Mouse (Mus musculus): Measurements from ENCODE around the gene Exoc3. TPM values are rescaled to one million over a fixed set of nuclear protein-coding genes. Genes with fewer than 3 reads are reported as not detected.

Exoc3 gene
- polyA plus RNA-seq (2016; fragmentation: Nextera tagmentation; extraction: Ambion mirVana): 62.0 and 62.6 TPM in 2 replicates

DNA sequence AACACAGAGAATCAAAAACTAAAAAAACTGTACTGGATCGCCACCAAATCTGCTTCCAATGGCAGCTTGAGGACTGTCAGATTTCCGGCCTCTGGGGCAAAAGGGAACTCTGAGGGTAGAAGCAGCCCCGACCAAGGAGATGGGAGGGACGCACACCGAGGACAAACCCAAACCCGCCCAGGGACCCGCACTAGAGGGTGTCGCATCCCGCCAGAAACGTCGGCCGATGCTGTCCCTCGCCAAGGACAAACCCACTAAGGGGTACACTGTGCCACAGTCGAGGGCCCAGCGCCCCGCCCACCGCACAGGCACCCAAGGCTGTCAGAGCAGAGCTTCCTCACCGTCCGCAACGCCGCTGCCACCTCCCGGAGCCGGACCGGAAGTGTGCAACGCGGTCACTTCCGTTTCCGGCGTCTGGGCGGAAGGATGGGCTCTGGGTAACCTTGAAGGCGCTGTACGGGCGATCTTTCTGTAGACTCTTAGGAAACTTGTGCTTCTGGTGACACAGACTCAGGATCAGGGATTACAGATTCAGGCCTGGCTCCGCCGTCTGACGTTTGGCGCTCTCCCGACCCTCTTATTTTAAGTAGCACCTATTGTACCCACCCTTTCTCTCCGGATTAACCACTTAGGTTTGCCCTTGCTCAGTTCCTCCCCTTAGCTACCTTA lies at the start of gene Exoc3:
Exoc3 (minus strand) TSS at position 416 of the 669 bp plus-strand sequence.
- H3K9me3 ChIP-seq: no peaks in the 10 kb centered on the region
- peak; percentile 94 for DNase-seq (ENCODE audit: low spot score)
- peaks cover 10% of the 10 kb centered on the region for H3K4me1 ChIP-seq
- H3K36me3 ChIP-seq: peaks cover 19% of the 10 kb centered on the region
- under 1% methylated on average over 39 of the region's 39 CpGs for WGBS
- peak within 1 kb of the TSS; percentile 88 for H3K4me3 ChIP-seq
- 0 out of 2 replicates have a peak, but pooled peaks cover 3% of the 10 kb centered on the region for H3K27me3 ChIP-seq (ENCODE audit: insufficient read depth, poor library complexity, severe bottlenecking)
- H3K27ac ChIP-seq: peak within 1 kb of the TSS; percentile 94

DNA sequence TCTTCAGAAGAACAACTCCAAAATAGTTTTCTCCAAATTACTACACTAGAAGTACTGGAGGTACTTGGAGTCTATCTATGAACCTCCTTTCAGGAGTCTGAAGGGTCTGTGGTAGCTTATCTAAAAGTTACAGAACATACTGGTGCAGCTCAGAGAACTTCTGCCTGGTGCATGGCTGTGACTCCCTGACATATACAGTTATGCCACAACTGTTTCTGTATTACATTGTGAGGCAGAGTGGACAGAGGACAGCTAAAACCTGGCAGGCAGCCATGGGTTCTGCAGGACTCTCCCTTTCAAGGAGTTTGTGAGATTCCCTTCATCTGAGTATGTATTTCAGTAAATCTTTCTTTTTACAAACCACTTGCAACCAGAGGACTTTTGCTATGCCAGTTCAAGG lies 38.0 kb upstream of the Exoc3 start:
- peaks cover 7% of the 10 kb centered on the region for H3K4me1 ChIP-seq
- H3K4me3 ChIP-seq: no peak overlapping the region
- DNase-seq (ENCODE audit: low spot score): no peak
- no peak overlapping the region for H3K27ac ChIP-seq
- H3K36me3 ChIP-seq: no peaks in the 10 kb centered on the region
- no peaks in the 10 kb centered on the region for H3K9me3 ChIP-seq
- H3K27me3 ChIP-seq (ENCODE audit: insufficient read depth, poor library complexity, severe bottlenecking): no peaks in the 10 kb centered on the region

DNA sequence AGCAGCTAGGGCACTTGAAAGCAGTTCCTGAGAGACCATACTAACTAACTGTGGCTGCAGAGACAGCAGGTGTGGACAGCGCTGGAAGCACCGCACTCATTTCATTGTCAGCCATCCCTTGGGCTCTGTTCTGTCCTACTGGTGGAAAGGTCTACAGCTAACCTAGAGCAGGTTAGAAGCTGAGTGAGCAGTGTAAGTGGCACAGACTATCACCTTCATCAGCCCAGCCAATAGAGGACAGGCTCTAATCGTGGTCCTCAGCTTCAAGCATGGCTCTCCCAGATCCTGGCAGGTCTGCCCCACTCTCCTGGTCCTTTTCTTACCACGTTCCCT lies 37.3 kb upstream of the Exoc3 start:
- DNase-seq (ENCODE audit: low spot score): no peak
- peak overlapping the region; percentile 33; the same call in 1 of the 2 replicates for H3K4me3 ChIP-seq
- H3K27me3 ChIP-seq (ENCODE audit: insufficient read depth, poor library complexity, severe bottlenecking): no peaks in the 10 kb centered on the region
- 63% methylated on average over 4 of the region's 4 CpGs for WGBS
- H3K27ac ChIP-seq: peak overlapping the region; percentile 18; the same call in 1 of the 2 replicates
- peaks cover 7% of the 10 kb centered on the region for H3K4me1 ChIP-seq
- H3K9me3 ChIP-seq: no peaks in the 10 kb centered on the region
- no peaks in the 10 kb centered on the region for H3K36me3 ChIP-seq

DNA sequence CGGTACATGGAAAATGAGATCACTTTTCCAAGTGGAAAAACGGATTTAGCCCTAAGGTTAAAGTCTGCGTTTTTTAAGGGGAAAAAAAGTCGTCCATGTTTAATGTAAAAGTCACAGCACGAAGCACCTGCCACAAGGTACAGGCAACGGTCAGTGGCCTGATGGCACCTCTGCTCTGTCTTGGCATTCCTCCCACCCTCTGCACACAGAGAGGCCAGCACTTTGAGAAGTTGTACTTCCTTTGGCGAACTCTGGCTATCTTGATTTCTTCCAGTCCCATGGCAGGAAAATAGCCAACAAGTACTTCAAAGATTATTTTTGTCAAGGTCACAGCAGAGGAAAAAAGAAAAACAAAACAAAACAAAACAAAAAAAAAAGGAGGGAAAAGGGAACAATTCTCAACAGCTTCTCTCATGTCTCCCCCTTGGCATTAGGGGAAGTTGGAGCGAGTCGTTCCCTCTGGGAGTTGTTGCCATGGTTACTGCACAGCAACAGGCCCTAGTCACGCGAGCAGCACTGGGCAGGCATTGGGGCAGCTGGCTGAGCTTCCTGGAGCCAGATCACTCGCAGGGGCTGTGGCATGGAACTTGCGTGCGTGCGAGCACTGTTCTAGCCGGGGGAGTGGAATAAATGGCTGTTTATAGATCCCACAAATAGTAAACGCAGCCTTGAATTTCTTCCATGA lies 36.8 kb upstream of the Exoc3 start:
- Histone ChIP-seq H3K27me3 (ENCODE audit: insufficient read depth, poor library complexity, severe bottlenecking) (no peaks in the 10 kb centered on the region), H3K4me1 (peaks cover 7% of the 10 kb centered on the region), H3K36me3 (no peaks in the 10 kb centered on the region), H3K4me3 (peak overlapping the region; percentile 33; the same call in 1 of the 2 replicates), H3K27ac (peak overlapping the region; percentile 18; the same call in 1 of the 2 replicates), H3K9me3 (no peaks in the 10 kb centered on the region)
- WGBS: 37% methylated on average over 17 of the region's 17 CpGs
- peak; percentile 91 for DNase-seq (ENCODE audit: low spot score)

DNA sequence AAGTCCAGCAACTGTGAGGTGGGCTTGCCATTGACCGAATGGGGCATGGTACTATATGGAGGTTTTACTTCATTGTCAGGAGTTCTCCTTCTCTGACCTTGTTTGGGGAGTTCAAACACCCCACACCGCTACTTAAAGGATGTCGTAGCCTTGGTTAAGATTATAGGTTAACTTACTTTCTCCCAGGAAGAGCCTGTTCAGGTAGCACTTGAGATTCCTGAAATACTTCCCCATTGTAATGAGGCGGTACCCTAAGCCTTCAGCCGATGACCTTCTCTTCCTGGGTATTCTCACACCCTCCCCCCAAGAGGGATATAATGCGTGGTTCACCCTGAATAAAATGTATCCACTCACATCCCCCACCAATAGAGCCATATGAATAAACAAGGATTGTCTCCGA lies 29.0 kb upstream of the Exoc3 start:
- H3K27me3 ChIP-seq (ENCODE audit: insufficient read depth, poor library complexity, severe bottlenecking): no peaks in the 10 kb centered on the region
- no peaks in the 10 kb centered on the region for H3K36me3 ChIP-seq
- no peak overlapping the region for H3K4me3 ChIP-seq
- H3K4me1 ChIP-seq: no peaks in the 10 kb centered on the region
- H3K27ac ChIP-seq: no peak overlapping the region
- WGBS: 60% methylated on average over 7 of the region's 7 CpGs
- no peak for DNase-seq (ENCODE audit: low spot score)
- H3K9me3 ChIP-seq: no peaks in the 10 kb centered on the region

GRCm38 (mm10) chr13:74220659-74221058 lies 12.1 kb upstream of the Exoc3 start:
- no peaks in the 10 kb centered on the region for H3K27me3 ChIP-seq (ENCODE audit: insufficient read depth, poor library complexity, severe bottlenecking)
- H3K9me3 ChIP-seq: no peaks in the 10 kb centered on the region
- no peak for DNase-seq (ENCODE audit: low spot score)
- whole genome bisulfite sequencing: 46% methylated on average over 1 of the region's 1 CpGs
- H3K4me3 ChIP-seq: no peak overlapping the region
- H3K4me1 ChIP-seq: no peaks in the 10 kb centered on the region
- no peak overlapping the region for H3K27ac ChIP-seq
- no peaks in the 10 kb centered on the region for H3K36me3 ChIP-seq

- H3K4me1 ChIP-seq: no peaks in the 10 kb centered on the region
- H3K36me3 ChIP-seq: no peaks in the 10 kb centered on the region
- H3K27ac ChIP-seq: no peak overlapping the region
- H3K4me3 ChIP-seq: no peak overlapping the region
- peaks cover 5% of the 10 kb centered on the region for H3K27me3 ChIP-seq (ENCODE audit: insufficient read depth, poor library complexity, severe bottlenecking)
- no peaks in the 10 kb centered on the region for H3K9me3 ChIP-seq
- DNase-seq (ENCODE audit: low spot score): no peak
- WGBS: 70% methylated on average over 3 of the region's 3 CpGs
These were observed 9.9 kb upstream of the Exoc3 start for GRCm38 (mm10) chr13:74218441-74218840.

GRCm38 (mm10) chr13:74208986-74209345 lies 434 bp upstream of the Exoc3 start:
- 0 out of 2 replicates have a peak, but pooled peaks cover 3% of the 10 kb centered on the region for H3K27me3 ChIP-seq (ENCODE audit: insufficient read depth, poor library complexity, severe bottlenecking)
- H3K9me3 ChIP-seq: no peaks in the 10 kb centered on the region
- DNase-seq (ENCODE audit: low spot score): no peak
- 18% methylated on average over 12 of the region's 12 CpGs for WGBS
- H3K4me1 ChIP-seq: peaks cover 10% of the 10 kb centered on the region
- H3K36me3 ChIP-seq: peaks cover 14% of the 10 kb centered on the region
- peak overlapping the region; percentile 88 for H3K4me3 ChIP-seq
- peak overlapping the region; percentile 94 for H3K27ac ChIP-seq

GRCm38 (mm10) chr13:74196451-74196850 lies 12.1 kb downstream of the Exoc3 start:
- Histone ChIP-seq H3K36me3 (peaks cover 50% of the 10 kb centered on the region), H3K4me1 (no peaks in the 10 kb centered on the region), H3K9me3 (no peaks in the 10 kb centered on the region), H3K4me3 (no peak overlapping the region), H3K27ac (no peak overlapping the region), H3K27me3 (ENCODE audit: insufficient read depth, poor library complexity, severe bottlenecking) (no peaks in the 10 kb centered on the region)
- DNase-seq (ENCODE audit: low spot score): no peak
- 75% methylated on average over 3 of the region's 3 CpGs for WGBS

GRCm38 (mm10) chr13:74192613-74193012 lies 15.9 kb downstream of the Exoc3 start:
- Histone ChIP-seq H3K27me3 (ENCODE audit: insufficient read depth, poor library complexity, severe bottlenecking) (no peaks in the 10 kb centered on the region), H3K4me1 (no peaks in the 10 kb centered on the region), H3K36me3 (peaks cover 62% of the 10 kb centered on the region), H3K4me3 (no peak overlapping the region), H3K9me3 (no peaks in the 10 kb centered on the region), H3K27ac (no peak overlapping the region)
- 80% methylated on average over 6 of the region's 6 CpGs for WGBS
- no peak for DNase-seq (ENCODE audit: low spot score)

DNA sequence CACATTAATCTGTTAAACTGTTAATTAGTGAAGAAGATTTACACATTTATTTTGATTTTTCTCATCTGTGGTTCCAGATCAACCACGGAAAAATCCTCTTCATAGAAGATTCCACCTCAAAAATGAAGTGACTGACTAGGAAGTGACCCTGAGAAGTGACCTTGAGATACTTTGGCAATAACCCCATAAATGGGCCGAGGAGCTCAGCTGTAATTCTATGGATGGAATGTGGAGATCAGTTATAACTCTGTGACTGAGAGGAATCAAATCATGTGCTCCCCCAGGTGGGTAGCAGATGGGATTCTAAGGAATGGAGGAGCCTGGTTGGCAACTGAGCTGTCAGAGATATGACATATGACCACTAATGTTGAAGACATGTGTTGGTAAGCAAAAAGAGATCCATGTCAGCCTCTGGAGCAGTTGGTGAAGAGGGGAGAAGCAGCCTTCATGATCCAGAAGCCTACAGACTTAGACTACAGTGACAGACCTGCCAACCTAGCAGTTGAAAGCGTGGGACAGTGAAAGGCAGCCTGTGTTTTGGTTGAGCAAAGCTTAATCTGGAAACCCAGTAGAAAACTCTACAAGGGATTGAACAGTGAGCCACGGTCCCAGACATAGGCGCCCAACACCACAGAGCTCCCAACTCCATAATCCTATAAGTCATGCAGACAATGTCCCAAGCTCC lies 25.4 kb downstream of the Exoc3 start:
- no peaks in the 10 kb centered on the region for H3K4me1 ChIP-seq
- no peaks in the 10 kb centered on the region for H3K9me3 ChIP-seq
- H3K4me3 ChIP-seq: no peak overlapping the region
- no peak for DNase-seq (ENCODE audit: low spot score)
- peaks cover 65% of the 10 kb centered on the region for H3K36me3 ChIP-seq
- no peaks in the 10 kb centered on the region for H3K27me3 ChIP-seq (ENCODE audit: insufficient read depth, poor library complexity, severe bottlenecking)
- WGBS: 91% methylated on average over 5 of the region's 5 CpGs
- no peak overlapping the region for H3K27ac ChIP-seq

DNA sequence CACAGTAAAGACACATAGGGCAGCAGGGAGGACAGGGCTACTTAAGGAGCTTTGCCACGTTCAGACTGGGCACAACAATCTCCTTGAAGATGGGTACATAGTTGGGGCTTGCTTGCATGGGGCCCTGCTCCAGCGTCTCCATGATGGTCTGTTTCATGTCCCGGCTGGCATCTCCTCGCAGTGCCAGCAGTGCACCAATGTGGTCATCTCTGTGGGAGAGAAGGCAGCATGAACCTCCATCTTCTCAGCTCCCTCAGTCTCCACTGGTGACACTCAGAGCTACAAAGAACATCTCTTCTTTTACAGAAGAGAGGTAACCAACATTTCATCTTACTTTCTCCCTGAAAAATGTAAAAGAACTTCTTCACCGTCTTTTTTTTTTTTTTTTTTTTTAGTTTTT lies 36.5 kb downstream of the Exoc3 start:
- Histone ChIP-seq H3K4me1 (peaks cover 5% of the 10 kb centered on the region; the same call in 1 of the 2 replicates), H3K36me3 (peaks cover 58% of the 10 kb centered on the region), H3K27me3 (ENCODE audit: insufficient read depth, poor library complexity, severe bottlenecking) (no peaks in the 10 kb centered on the region), H3K4me3 (no peak overlapping the region), H3K27ac (no peak overlapping the region), H3K9me3 (no peaks in the 10 kb centered on the region)
- 95% methylated on average over 5 of the region's 5 CpGs for WGBS
- peak; percentile 57 for DNase-seq (ENCODE audit: low spot score)

Data from heart, embryonic 10.5 days (tissue).